Mouse (Mus musculus) heart, adult 8-10 months (tissue): ENCODE measurements at regions not wholly inside any gene's neighbourhood (a gene's known extent, or its start where the extent isn't known, plus 50 kb on each side); places are given as distances from the start of the nearest gene placed in this dataset.
A peak's percentile ranks its signal among the peaks of the same experiment; 100 is the strongest.
"Not testable (repeated sequence)": the region's sequence is repeated elsewhere in the genome, so short reads cannot be mapped to it uniquely, and the experiment has no call there.

Experiments used
- DNase-seq: peaks from one replicate; pipeline ENCODE4 v3.0.0; 2022; ENCODE audit warnings: low spot score

GRCm38 (mm10) chr13:107596183-107596582, 448.1 kb upstream of the Smim15 start:
- DNase-seq: no peak

GRCm38 (mm10) chr13:107588399-107589002, 455.7 kb upstream of the Smim15 start:
- DNase-seq: no peak

DNA sequence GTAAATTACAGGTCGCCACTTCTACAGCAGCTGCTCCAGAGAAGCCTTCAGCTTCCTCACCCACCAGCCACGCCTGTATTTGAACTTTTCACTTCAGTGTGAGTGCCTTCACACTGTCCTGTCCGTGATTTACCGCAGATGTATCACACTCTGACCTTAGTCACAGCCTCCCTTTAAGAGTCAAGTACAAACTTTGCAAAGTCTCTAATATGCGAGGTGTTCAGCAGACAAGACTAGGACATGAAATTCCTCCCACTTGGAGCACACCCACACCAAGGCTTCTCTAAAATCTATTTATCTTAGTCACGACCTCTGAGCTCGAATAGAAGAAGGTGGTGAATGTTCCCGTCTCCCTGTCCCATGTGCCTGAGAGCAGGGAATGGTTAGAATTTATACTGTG, 456.6 kb upstream of the Smim15 start:
- no peak for DNase-seq

DNA sequence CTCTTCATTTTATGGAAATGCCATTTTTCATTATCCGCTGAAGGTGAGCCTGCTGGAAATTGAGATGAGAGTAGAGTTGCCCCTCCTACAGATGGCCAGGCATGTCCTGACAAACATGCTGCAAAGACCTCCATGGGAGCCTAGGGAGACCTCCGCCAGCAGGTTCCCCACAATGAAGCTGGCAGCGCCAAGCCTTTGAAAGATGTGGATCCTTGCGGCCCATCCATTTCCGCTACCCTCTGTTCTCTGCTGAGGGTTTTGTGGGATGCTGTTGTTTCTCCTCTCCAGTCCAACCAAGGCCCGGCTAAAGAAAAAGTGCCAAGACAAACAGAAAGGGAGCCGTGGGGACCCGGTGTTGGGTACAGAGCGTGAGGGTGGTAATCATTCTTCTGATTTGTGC, 458.3 kb upstream of the Smim15 start:
- DNase-seq: no peak

DNA sequence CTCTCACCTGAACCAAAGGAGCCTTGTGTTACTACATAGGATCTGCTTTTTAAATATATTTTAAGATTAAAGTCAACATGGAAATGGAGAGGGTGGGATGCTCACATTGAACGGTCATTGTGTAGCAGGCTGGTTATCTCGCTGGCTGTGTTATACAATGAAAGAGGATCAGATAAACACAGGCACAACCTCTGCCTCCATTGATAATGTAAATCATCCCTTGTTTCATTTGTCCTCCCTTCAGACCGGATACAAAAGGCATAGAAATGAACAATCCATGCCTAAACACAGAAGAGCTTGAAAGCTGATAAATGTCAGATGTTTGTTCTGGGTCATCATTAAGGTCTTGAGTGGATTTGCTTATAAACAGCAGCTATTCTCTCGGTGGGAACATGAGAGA, 458.9 kb upstream of the Smim15 start:
- DNase-seq: no peak

- DNase-seq: no peak
Observed at GRCm38 (mm10) chr13:107578968-107579367, 465.3 kb upstream of the Smim15 start.

DNA sequence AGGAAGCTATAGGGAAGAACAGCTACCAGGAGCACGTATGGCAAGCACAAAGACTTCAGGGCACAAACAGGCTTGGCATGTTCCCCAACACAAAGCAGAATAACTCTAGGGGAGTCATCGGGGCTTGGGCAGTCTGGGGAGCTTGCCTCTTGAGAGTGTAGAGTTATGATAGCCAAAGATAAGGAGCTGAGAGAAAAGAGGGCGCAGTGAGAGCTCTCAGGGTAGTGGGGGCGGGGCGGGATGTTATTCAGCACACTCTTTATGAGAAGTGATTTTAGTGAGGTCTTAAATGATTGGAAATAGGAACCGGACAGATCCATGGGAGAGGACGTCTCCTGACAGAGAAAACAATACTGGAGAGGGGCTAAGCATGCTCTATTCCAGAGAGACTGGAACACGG, 466.4 kb upstream of the Smim15 start:
- no peak for DNase-seq

GRCm38 (mm10) chr13:107577272-107577671, 467.0 kb upstream of the Smim15 start:
- DNase-seq: no peak

- no peak for DNase-seq
Observed at GRCm38 (mm10) chr13:107576701-107577100, 467.5 kb upstream of the Smim15 start.

GRCm38 (mm10) chr13:107575025-107575424, 469.2 kb upstream of the Smim15 start:
- DNase-seq: no peak

DNA sequence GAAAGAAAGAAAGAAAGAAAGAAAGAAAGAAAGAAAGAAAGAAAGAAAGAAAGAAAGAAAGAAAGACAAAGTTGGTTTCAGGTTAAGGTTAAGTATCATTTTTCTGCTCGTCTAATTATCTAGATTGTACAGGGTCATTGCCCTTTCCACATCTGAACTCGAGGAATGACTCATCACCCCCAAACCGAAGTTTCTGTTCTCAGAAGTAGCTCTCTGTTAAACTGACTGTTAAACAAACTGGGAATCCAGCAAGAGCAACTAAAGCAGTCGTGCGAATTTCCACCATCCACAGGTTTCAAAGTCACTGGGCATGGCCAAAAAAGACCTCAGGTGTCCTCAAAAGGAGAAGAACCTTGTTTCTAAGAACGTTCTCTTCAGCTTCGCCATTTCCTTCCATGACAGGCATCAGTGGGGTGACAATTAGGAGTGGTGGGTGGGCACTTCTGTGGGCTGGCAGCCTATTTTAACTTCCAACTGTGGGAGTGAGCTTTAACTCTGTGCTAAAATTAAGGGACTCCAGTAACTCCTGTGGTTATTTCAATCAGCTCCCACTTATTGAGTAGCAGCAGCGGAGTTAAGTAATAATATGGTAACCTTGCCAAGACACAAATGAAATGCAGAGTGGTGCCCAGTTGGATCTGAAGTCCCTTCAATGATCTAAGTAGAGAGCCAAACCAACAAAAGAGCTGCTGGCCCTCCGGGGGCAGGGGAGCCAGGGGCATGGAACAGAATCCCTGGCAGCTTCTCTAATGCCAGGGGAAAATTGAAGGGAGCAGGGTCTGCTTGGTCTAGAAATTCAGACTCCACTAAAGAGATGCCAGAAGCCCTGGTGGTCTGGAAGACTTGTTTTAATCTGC, 470.5 kb upstream of the Smim15 start:
- no peak for DNase-seq

- no peak for DNase-seq
Observed at GRCm38 (mm10) chr13:107571539-107571938, 472.7 kb upstream of the Smim15 start.

- no peak for DNase-seq
Observed at GRCm38 (mm10) chr13:107569477-107569876, 474.8 kb upstream of the Smim15 start.

DNA sequence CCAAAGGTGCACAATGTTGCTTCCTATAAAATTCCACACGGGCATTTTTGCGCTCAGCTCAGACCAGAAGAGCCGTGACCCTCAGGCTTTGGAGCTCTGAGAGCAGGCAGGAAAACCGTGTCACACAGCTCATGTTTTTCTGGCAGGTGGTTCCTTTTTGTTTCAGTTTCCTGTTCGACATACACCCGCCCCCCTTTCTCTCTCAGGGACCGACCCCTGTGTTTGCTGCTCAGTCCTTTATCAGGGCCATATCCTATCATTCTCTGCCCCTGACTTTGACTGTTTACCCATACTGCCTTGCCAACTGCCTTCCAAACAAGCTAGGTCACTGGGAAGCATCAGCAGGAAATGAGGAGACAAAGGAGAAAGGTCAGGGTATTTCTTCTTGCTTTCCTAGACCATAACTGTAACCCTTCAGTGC, 475.5 kb upstream of the Smim15 start:
- peak; percentile 16 for DNase-seq

DNA sequence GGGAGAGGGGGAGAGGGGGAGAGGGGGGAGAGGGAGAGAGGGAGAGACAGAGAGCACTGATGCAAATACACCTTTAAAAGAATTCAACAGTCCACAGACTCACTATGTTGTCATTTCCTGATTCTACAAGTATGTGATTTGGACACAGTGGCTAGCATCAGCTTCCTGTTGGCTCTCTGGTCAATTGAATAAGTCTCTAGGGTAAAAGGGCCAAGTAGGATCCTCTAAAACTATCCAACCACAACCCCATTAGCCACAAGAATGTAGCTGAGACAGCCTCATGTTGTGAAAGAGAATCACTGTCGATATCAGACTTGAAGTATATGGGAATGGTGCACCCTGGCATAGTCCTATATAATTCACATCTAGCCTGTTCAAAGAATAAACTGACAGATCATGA, 481.8 kb upstream of the Smim15 start:
- DNase-seq: no peak

- no peak for DNase-seq
Observed at GRCm38 (mm10) chr13:107561529-107561928, 482.7 kb upstream of the Smim15 start.

- no peak for DNase-seq
Observed at GRCm38 (mm10) chr13:107555958-107556357, 488.3 kb upstream of the Smim15 start.

DNA sequence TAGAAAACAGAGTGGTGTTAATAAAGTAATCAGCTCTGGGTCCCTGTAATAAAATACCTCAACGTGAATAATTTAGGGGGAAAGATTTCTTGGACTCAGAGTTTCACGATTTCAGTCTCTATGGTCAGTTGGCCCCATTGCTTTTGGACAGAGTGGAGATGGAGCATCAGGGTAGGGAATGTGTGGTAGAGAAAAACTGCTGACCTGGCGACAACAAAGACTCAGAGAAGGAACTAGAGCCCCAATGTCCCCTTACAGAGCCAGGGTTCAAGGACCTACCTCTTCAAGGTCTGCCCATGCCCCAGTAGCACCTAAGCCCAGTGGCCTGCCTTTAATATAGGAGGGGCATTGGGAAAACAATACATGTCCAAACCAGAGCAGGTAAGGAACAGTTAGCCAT, 490.2 kb upstream of the Smim15 start:
- DNase-seq: no peak

DNA sequence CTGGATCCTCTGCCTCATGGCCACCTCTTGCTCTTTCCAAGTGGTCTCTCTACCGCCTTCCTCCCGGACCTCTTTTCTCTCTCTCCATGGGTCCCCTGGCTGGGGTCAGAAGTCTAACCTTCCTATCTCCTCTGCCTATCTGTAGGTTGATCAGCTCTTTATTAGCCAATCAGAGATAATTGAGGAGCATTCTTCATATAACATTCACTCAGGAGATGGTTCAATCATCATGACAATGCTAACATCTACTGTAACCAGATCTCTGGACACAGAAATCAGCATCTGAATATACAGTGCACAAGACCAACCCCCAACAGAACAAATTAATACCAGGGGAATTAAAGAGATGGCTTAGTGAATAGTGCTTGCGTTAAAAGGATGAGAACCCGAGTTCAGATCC, 492.1 kb upstream of the Smim15 start:
- no peak for DNase-seq

- not testable (repeated sequence) for DNase-seq
Observed at GRCm38 (mm10) chr13:107549995-107550394, 494.3 kb upstream of the Smim15 start.

- no peak for DNase-seq
Observed at GRCm38 (mm10) chr13:107547073-107547472, 497.2 kb upstream of the Smim15 start.

- DNase-seq: no peak
Observed at GRCm38 (mm10) chr13:107546181-107546900, 497.9 kb upstream of the Smim15 start.

DNA sequence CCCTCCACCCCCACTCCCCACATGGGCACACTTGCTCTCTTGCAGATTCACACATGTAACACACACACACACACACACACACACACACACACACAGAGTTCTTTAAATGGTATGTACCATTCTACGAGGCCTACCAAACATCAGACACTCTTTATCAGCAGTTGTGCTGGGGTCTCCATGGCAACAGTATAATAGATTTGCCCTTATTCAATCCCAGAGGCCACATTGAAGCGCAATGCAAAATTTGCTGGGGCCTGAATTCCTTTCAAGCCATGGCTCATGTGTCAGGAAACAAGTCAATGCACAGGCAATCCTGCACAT, 502.7 kb upstream of the Smim15 start:
- no peak for DNase-seq
